ENCODE assay signal across 21 mouse cellular contexts in the genomic region with DNA sequence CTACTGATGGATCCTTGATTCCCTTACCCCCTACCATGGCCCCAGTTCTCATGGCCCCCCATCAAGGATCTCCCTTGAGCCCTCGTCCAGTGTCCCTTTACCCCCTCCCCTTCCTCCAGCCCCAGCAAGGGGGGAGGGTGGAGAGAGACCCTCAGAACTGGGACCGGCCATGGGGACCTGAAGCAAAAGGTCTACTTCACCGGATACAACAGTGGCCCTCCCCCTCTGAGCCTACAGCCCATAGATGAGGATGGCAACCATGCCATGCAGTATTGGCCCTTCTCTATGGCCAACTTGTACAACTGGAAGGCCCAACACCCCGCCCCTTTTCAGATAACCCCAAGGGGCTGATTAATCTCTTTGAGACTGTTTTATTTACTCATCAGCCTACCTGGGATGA.
DNase-seq lines count a peak whose midpoint lies in the region; ATAC-seq lines count a peak whose summit lies in the region.
"Had no signal": no experiment of that assay in that cellular context is flagged by ENCODE, and none has a peak within 500 bp of the region (broad histone marks: within the 10 kb centered on the region; RNA-seq: fewer than 3 reads in every experiment).

No protein-coding gene starts in this region.

- no peak overlapping the region for H3K4me2 ChIP-seq in limb, embryonic 15.5 days
- H3K4me2 ChIP-seq: embryonic facial prominence, embryonic 12.5 days; embryonic facial prominence, embryonic 15.5 days; forebrain, embryonic 12.5 days had no signal

- WGBS in limb, embryonic 15.5 days = 89% methylated on average over 4 of the region's 4 CpGs
- WGBS in limb, embryonic 10.5 days = 93% methylated on average over 4 of the region's 4 CpGs

- H3K27me3 ChIP-seq in limb, embryonic 15.5 days = no peaks in the 10 kb centered on the region
- H3K27me3 ChIP-seq in limb, embryonic 10.5 days (ENCODE audit: low read depth, poor library complexity, severe bottlenecking) = no peaks in the 10 kb centered on the region
- H3K27me3 ChIP-seq: embryonic facial prominence, embryonic 12.5 days; embryonic facial prominence, embryonic 15.5 days; forebrain, embryonic 12.5 days had no signal

- H3K4me1 ChIP-seq in limb, embryonic 15.5 days = no peaks in the 10 kb centered on the region
- H3K4me1 ChIP-seq in limb, embryonic 10.5 days = no peaks in the 10 kb centered on the region
- H3K4me1 ChIP-seq: embryonic facial prominence, embryonic 12.5 days; embryonic facial prominence, embryonic 15.5 days; forebrain, embryonic 10.5 days; forebrain, embryonic 12.5 days had no signal

- peak; percentile 35; the same call in 1 of the 2 replicates for ATAC-seq in limb, embryonic 15.5 days (ENCODE audit: insufficient number of reproducible peaks, low FRiP score, low TSS enrichment, low read depth)
- ATAC-seq: forebrain, embryonic 14.5 days; forebrain, embryonic 16.5 days had no signal

- no peak overlapping the region for H3K4me3 ChIP-seq in limb, embryonic 15.5 days
- no peak overlapping the region for H3K4me3 ChIP-seq in limb, embryonic 10.5 days
- H3K4me3 ChIP-seq: embryonic facial prominence, embryonic 12.5 days; embryonic facial prominence, embryonic 15.5 days; erythroblast, embryonic 14.5 days; forebrain, embryonic 10.5 days; forebrain, embryonic 12.5 days had no signal

- H3K9ac ChIP-seq in limb, embryonic 15.5 days = no peak overlapping the region
- H3K9ac ChIP-seq: embryonic facial prominence, embryonic 12.5 days; embryonic facial prominence, embryonic 15.5 days; forebrain, embryonic 12.5 days had no signal

- no peaks in the 10 kb centered on the region for H3K36me3 ChIP-seq in limb, embryonic 15.5 days
- H3K36me3 ChIP-seq in limb, embryonic 10.5 days = no peaks in the 10 kb centered on the region
- H3K36me3 ChIP-seq: embryonic facial prominence, embryonic 12.5 days; embryonic facial prominence, embryonic 15.5 days; forebrain, embryonic 10.5 days; forebrain, embryonic 12.5 days had no signal

- H3K9me3 ChIP-seq in limb, embryonic 15.5 days = no peaks in the 10 kb centered on the region
- no peaks in the 10 kb centered on the region for H3K9me3 ChIP-seq in limb, embryonic 10.5 days (replicated peaks)
- H3K9me3 ChIP-seq: embryonic facial prominence, embryonic 12.5 days; embryonic facial prominence, embryonic 15.5 days; forebrain, embryonic 10.5 days; forebrain, embryonic 12.5 days had no signal

- peak; percentile 82 for DNase-seq in heart, adult 11 months
- no peak for DNase-seq in heart, adult 8-10 months (ENCODE audit: low spot score)
- DNase-seq in limb, embryonic 10.5 days (ENCODE audit: low spot score) = no peak
- DNase-seq: adrenal gland, adult 2 months; adrenal gland, postnatal 10 days; adrenal gland, postnatal 25 days; cerebellum, adult 11 months; cerebellum, adult 18-20 months; cerebellum, adult 8-10 months; cerebellum, adult 9-11 months; cerebellum, postnatal 14 days; cerebellum, postnatal 36 days; embryo, embryonic 11 days had no signal

- H3K27ac ChIP-seq in limb, embryonic 15.5 days = no peak overlapping the region
- no peak overlapping the region for H3K27ac ChIP-seq in limb, embryonic 10.5 days
- H3K27ac ChIP-seq: embryonic facial prominence, embryonic 12.5 days; embryonic facial prominence, embryonic 15.5 days; forebrain, embryonic 10.5 days; forebrain, embryonic 12.5 days had no signal
